Mouse (Mus musculus) thymus, adult 2 months (tissue): Measurements from ENCODE around the gene Gimap8. TPM values are rescaled to one million over a fixed set of nuclear protein-coding genes. Genes with fewer than 3 reads are reported as not detected.
"Not testable (repeated sequence)": the region's sequence is repeated elsewhere in the genome, so short reads cannot be mapped to it uniquely, and the experiment has no call there.

ENCODE experiments used
- DNase-seq: peaks from one replicate; pipeline ENCODE4 v3.0.0; 2021
- H3K27ac ChIP-seq: fragments of 200-500 bp; 2 replicates; pipeline ENCODE4 v1.5.1; 2012; ENCODE audit warnings: low read length, control low read depth; ENCODE audit not compliant: control insufficient read depth, insufficient read depth
- H3K27me3 ChIP-seq: fragments of 200-500 bp; 2 replicates; pipeline ENCODE4 v1.6.1; 2012; ENCODE audit warnings: mild to moderate bottlenecking, low read length, moderate library complexity, mixed read lengths; ENCODE audit not compliant: control insufficient read depth, insufficient read depth
- H3K36me3 ChIP-seq: fragments of 200-500 bp; 2 replicates; pipeline ENCODE4 v1.6.1; 2012; ENCODE audit warnings: mild to moderate bottlenecking, low read length, moderate library complexity; ENCODE audit not compliant: control insufficient read depth, insufficient read depth
- H3K4me1 ChIP-seq: fragments of 200-500 bp; replicated peaks from 2 replicates; pipeline ENCODE4 v1.6.1; 2012; ENCODE audit warnings: low read length; ENCODE audit not compliant: control insufficient read depth, insufficient read depth
- H3K4me3 ChIP-seq: fragments of 200-500 bp; 2 replicates; pipeline ENCODE4 v1.5.1; 2012; ENCODE audit warnings: mild to moderate bottlenecking, low read length, control low read depth, moderate library complexity; ENCODE audit not compliant: control insufficient read depth, insufficient read depth
- CTCF ChIP-seq: fragments of 200-500 bp; IDR thresholded peaks from 2 replicates; pipeline ENCODE4 v1.5.1; 2012; ENCODE audit warnings: mild to moderate bottlenecking, control low read depth, low read length, moderate library complexity, borderline replicate concordance; ENCODE audit not compliant: control insufficient read depth, poor library complexity, insufficient read depth; ENCODE audit errors: extremely low read depth
- POLR2A ChIP-seq: fragments of 200-500 bp; IDR thresholded peaks from 2 replicates; pipeline ENCODE4 v1.6.1; 2012; ENCODE audit warnings: mild to moderate bottlenecking, low read length, control low read depth, moderate library complexity; ENCODE audit not compliant: control insufficient read depth, poor library complexity, insufficient read depth; ENCODE audit errors: extremely low read depth
- WGBS: fragments of 180-500 bp; shearing (Covaris S2); methylation state at CpG from one replicate; pipeline ENCODE4 v1.1.7; 2018; 5-methylcytosine and 5-hydroxymethylcytosine counted together
- polyA plus RNA-seq: library from polyadenylated mRNA; depleted of rRNA; stranded (reverse); fragments of >200 nt; gene quantifications from 2 replicates; pipeline ENCODE4 v1.2.3, GENCODE M21; 2012

Gimap8 gene
- polyA plus RNA-seq, 1 experiment = 29.8 TPM

DNA sequence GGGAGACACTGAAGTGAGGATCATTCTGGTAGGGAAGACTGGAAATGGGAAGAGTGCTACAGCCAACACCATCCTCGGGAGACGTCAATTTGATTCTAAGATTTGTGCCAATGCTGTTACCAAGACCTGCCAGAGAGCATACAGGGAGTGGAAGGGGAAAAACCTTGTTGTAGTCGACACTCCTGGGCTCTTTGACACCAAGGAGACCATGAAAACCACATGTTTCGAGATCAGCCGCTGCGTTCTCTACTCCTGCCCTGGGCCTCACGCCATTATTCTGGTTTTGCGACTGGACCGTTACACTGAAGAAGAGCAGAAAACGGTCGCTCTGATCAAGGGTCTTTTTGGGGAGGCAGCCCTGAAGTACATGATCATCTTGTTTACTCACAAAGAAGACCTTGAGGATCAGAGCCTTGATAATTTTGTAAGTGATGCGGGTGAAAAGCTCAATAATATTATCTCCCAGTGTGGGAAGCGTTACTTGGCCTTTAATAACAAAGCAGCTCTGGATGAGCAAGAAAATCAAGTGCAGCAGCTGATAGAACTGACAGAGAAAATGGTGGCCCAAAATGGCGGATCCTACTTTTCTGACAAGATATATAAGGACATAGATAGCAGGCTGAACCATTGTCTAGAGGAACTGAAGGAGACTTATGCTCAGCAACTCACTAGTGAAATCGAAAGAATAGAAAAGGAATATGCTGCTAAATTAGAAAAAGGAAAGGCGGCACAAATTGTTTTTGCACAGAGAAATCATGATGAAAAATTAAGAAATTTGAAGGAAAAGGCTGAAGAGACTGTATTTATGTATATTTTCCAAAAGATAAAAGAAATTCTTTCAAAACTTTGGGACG lies 30.7 kb downstream of the Gimap8 start:
- peaks cover 9% of the 10 kb centered on the region for H3K36me3 ChIP-seq
- no peaks in the 10 kb centered on the region for H3K27me3 ChIP-seq
- H3K4me3 ChIP-seq = peak overlapping the region; percentile 47
- WGBS = 46% methylated on average over 17 of the region's 17 CpGs
- H3K4me1 ChIP-seq = peaks cover 38% of the 10 kb centered on the region
- DNase-seq = no peak
- peak overlapping the region; percentile 96 for H3K27ac ChIP-seq
- no peak for TF ChIP-seq CTCF

GRCm38 (mm10) chr6:48678391-48678790 lies 31.4 kb downstream of the Gimap8 start:
- peak overlapping the region; percentile 13; the same call in 1 of the 2 replicates for H3K4me3 ChIP-seq
- TF ChIP-seq POLR2A (no peak), CTCF (no peak)
- H3K27ac ChIP-seq = peak overlapping the region; percentile 64
- 26% methylated on average over 4 of the region's 4 CpGs for WGBS
- H3K27me3 ChIP-seq = no peaks in the 10 kb centered on the region
- no peak for DNase-seq
- H3K4me1 ChIP-seq = peaks cover 38% of the 10 kb centered on the region
- H3K36me3 ChIP-seq = peaks cover 9% of the 10 kb centered on the region

DNA sequence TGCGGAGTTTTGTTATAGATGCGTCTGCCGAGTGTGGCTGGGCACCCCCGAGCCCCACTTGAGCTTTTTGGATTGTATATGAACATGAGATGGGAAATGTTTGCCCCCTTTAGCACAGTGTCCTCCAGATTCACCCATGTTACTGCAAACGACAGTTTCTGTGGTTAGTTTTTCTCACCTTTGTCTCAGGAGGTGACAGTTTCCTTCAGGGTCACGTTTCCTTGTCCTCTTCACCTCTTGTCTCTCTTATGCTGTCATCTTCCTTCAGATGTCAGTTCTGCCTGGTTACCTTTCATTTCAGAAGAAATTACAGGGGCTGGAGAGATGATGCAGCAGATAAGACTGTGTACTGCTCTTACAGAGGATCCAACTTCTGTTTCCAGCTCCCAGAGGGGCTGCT lies 32.7 kb downstream of the Gimap8 start:
- Histone ChIP-seq H3K36me3 (peaks cover 9% of the 10 kb centered on the region), H3K4me1 (peaks cover 32% of the 10 kb centered on the region), H3K27ac (peak overlapping the region; percentile 56), H3K4me3 (no peak overlapping the region), H3K27me3 (no peaks in the 10 kb centered on the region)
- DNase-seq = no peak
- 42% methylated on average over 6 of the region's 6 CpGs for WGBS
- TF ChIP-seq CTCF (no peak), POLR2A (no peak)

DNA sequence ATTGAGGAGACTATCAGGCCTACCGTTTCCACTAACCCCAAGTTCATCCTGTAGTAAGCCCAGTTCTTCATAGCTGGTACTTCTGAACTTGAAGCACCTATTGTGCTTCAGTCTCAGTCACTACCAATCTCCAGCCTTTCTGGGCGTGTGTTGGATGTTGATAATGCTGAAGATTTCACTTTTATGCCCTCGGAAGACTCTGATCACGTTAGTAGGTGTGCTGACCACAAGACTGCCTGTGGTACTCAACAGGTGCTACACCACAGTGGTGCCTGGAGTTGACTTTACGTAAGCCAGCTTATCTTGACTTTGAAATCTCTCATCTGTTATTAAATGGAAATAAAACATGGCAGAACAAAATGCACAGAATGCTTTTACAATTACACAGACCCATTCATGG lies 33.4 kb downstream of the Gimap8 start:
- Histone ChIP-seq H3K27me3 (no peaks in the 10 kb centered on the region), H3K4me1 (peaks cover 32% of the 10 kb centered on the region), H3K27ac (peak overlapping the region; percentile 44), H3K36me3 (peaks cover 9% of the 10 kb centered on the region), H3K4me3 (no peak overlapping the region)
- TF ChIP-seq POLR2A = no peak
- no peak for TF ChIP-seq CTCF
- WGBS = 14% methylated on average over 5 of the region's 5 CpGs
- DNase-seq = no peak

- Histone ChIP-seq H3K27me3 (no peaks in the 10 kb centered on the region), H3K4me1 (peaks cover 40% of the 10 kb centered on the region), H3K36me3 (peaks cover 9% of the 10 kb centered on the region), H3K4me3 (no peak overlapping the region), H3K27ac (peak overlapping the region; percentile 56)
- DNase-seq = peak; percentile 45
- WGBS = 6% methylated on average over 3 of the region's 3 CpGs
- no peak for TF ChIP-seq POLR2A
- TF ChIP-seq CTCF = no peak
Observed at GRCm38 (mm10) chr6:48681472-48682090, 34.5 kb downstream of the Gimap8 start.

GRCm38 (mm10) chr6:48682271-48682670 lies 35.2 kb downstream of the Gimap8 start:
- H3K36me3 ChIP-seq = peaks cover 9% of the 10 kb centered on the region
- peak overlapping the region; percentile 50 for H3K27ac ChIP-seq
- H3K27me3 ChIP-seq = no peaks in the 10 kb centered on the region
- no peak for DNase-seq
- 71% methylated on average over 4 of the region's 4 CpGs for WGBS
- H3K4me1 ChIP-seq = peaks cover 46% of the 10 kb centered on the region
- TF ChIP-seq POLR2A (no peak), CTCF (no peak)
- no peak overlapping the region for H3K4me3 ChIP-seq

- DNase-seq, H3K27me3 ChIP-seq, H3K4me3 ChIP-seq, H3K27ac ChIP-seq, H3K36me3 ChIP-seq: not testable (repeated sequence)
- 96% methylated on average over 4 of the region's 4 CpGs for WGBS
- peaks cover 45% of the 10 kb centered on the region for H3K4me1 ChIP-seq
Observed at GRCm38 (mm10) chr6:48683263-48683821, 36.3 kb downstream of the Gimap8 start.
